Mouse (Mus musculus) CH12.LX (cell line): ENCODE data around the gene Alad. TPM values are rescaled to one million over a fixed set of nuclear protein-coding genes. Genes with fewer than 3 reads are reported as not detected.

Source experiments
- DNase-seq: peaks from one replicate; pipeline ENCODE4 v3.0.0-alpha.2; 2013; ENCODE audit errors: extremely low read depth
- H3K27ac ChIP-seq: 2 replicates; pipeline ENCODE4 v1.5.1; 2012; ENCODE audit warnings: low read depth, mild to moderate bottlenecking, control low read depth, moderate library complexity; ENCODE audit not compliant: insufficient read depth
- H3K27me3 ChIP-seq: replicated peaks from 2 replicates; pipeline ENCODE3; 2012; ENCODE audit warnings: inconsistent platforms
- H3K36me3 ChIP-seq, 2 experiments: replicated peaks in 1 of 2; 2 replicates each; pipeline versions ENCODE3 to v1.6.1; 2012; ENCODE audit warnings: inconsistent platforms in 1 of 2, low read length in 1 of 2, mild to moderate bottlenecking in 1 of 2, mixed read lengths in 1 of 2, moderate library complexity in 1 of 2; ENCODE audit not compliant: control insufficient read depth in 1 of 2, insufficient read depth in 1 of 2
- H3K4me1 ChIP-seq, 2 experiments: 2 replicates each; pipeline ENCODE4 v1.6.1; 2012; ENCODE audit warnings: inconsistent platforms in 1 of 2, moderate library complexity in 1 of 2; ENCODE audit not compliant: insufficient read depth in 2 of 2, control insufficient read depth in 1 of 2
- H3K4me2 ChIP-seq: 2 replicates; pipeline ENCODE4 v1.6.1; 2012; ENCODE audit warnings: low read depth, mild to moderate bottlenecking, control low read depth; ENCODE audit not compliant: poor library complexity, insufficient read depth, severe bottlenecking
- H3K4me3 ChIP-seq, 3 experiments: fragments of 150-350 bp in 1 of 3; sonication (generic) in 1 of 3; replicated peaks in 1 of 3; 2 replicates each; pipeline versions ENCODE3 to v1.5.1; 2011 to 2012; ENCODE audit warnings: low read depth in 2 of 3, low read length in 2 of 3, mild to moderate bottlenecking in 2 of 3, moderate library complexity in 2 of 3, control low read depth in 1 of 3, improper control_type of control experiment in 1 of 3, inconsistent platforms in 1 of 3, mixed read lengths in 1 of 3; ENCODE audit not compliant: poor library complexity in 1 of 3
- H3K79me2 ChIP-seq: replicated peaks from 2 replicates; pipeline ENCODE4 v1.6.1; 2012; ENCODE audit warnings: mild to moderate bottlenecking, moderate library complexity; ENCODE audit not compliant: control insufficient read depth, poor library complexity, insufficient read depth, severe bottlenecking; ENCODE audit errors: extremely low read depth
- H3K9ac ChIP-seq: 2 replicates; pipeline ENCODE4 v1.6.1; 2012; ENCODE audit warnings: low read depth, mild to moderate bottlenecking, control low read depth, moderate library complexity; ENCODE audit not compliant: insufficient read depth
- H3K9me3 ChIP-seq: replicated peaks from 2 replicates; pipeline ENCODE3; 2012; ENCODE audit warnings: low read length, inconsistent platforms, mixed read lengths
- BHLHE40 ChIP-seq: IDR thresholded peaks from 2 replicates; pipeline ENCODE4 v1.6.1; 2011; ENCODE audit warnings: mild to moderate bottlenecking, low read depth, low read length, improper control_type of control experiment
- CTCF ChIP-seq, 2 experiments: IDR thresholded peaks in 1 of 2; conservative IDR thresholded peaks in 1 of 2; 2 replicates each; pipeline ENCODE4 v1.5.1; 2011 to 2012; ENCODE audit warnings: low read depth in 2 of 2, low read length in 2 of 2, improper control_type of control experiment in 1 of 2, inconsistent platforms in 1 of 2, mild to moderate bottlenecking in 1 of 2, moderate library complexity in 1 of 2
- E2F4 ChIP-seq: IDR thresholded peaks from 2 replicates; pipeline ENCODE4 v1.6.1; 2011; ENCODE audit warnings: low read depth, low read length, improper control_type of control experiment; ENCODE audit not compliant: insufficient replicate concordance
- ELF1 ChIP-seq: IDR thresholded peaks from 2 replicates; pipeline ENCODE4 v1.6.1; 2014; ENCODE audit warnings: low read depth, mild to moderate bottlenecking, inconsistent platforms, low read length, improper control_type of control experiment
- ETS1 ChIP-seq: conservative IDR thresholded peaks from 2 replicates; pipeline ENCODE4 v1.6.1; 2012; ENCODE audit warnings: low read depth, mild to moderate bottlenecking, inconsistent platforms, low read length, improper control_type of control experiment, moderate library complexity
- GABPA ChIP-seq: IDR thresholded peaks from 2 replicates; pipeline ENCODE4 v1.6.1; 2012; ENCODE audit warnings: low read depth, low read length, improper control_type of control experiment, inconsistent platforms; ENCODE audit not compliant: insufficient replicate concordance
- HCFC1 ChIP-seq: IDR thresholded peaks from 2 replicates; pipeline ENCODE4 v1.6.1; 2012; ENCODE audit warnings: low read depth, mild to moderate bottlenecking, inconsistent platforms, low read length, improper control_type of control experiment
- IRF4 ChIP-seq: IDR thresholded peaks from 2 replicates; pipeline ENCODE4 v1.6.1; 2014; ENCODE audit warnings: low read depth, mild to moderate bottlenecking, inconsistent platforms, low read length, improper control_type of control experiment
- JUN ChIP-seq: IDR thresholded peaks from 2 replicates; pipeline ENCODE4 v1.6.1; 2011; ENCODE audit warnings: low read depth, mild to moderate bottlenecking, low read length, improper control_type of control experiment, moderate library complexity; ENCODE audit not compliant: insufficient read depth
- MAFK ChIP-seq: IDR thresholded peaks from 2 replicates; pipeline ENCODE4 v1.6.1; 2011; ENCODE audit warnings: low read length, improper control_type of control experiment; ENCODE audit not compliant: insufficient replicate concordance
- MAZ ChIP-seq: IDR thresholded peaks from 2 replicates; pipeline ENCODE4 v1.6.1; 2012; ENCODE audit warnings: low read depth, mild to moderate bottlenecking, inconsistent platforms, low read length, improper control_type of control experiment, moderate library complexity
- MEF2A ChIP-seq: IDR thresholded peaks from 2 replicates; pipeline ENCODE4 v1.6.1; 2014; ENCODE audit warnings: low read depth, mild to moderate bottlenecking, inconsistent platforms, low read length, improper control_type of control experiment, borderline replicate concordance
- MXI1 ChIP-seq: IDR thresholded peaks from 2 replicates; pipeline ENCODE4 v1.6.1; 2011; ENCODE audit warnings: mild to moderate bottlenecking, low read depth, low read length, improper control_type of control experiment
- MYC ChIP-seq: IDR thresholded peaks from 2 replicates; pipeline ENCODE4 v1.6.1; 2011; ENCODE audit warnings: low read depth, mild to moderate bottlenecking, improper control_type of control experiment, low read length
- NELFE ChIP-seq: IDR thresholded peaks from 2 replicates; pipeline ENCODE4 v1.6.1; 2011; ENCODE audit warnings: low read depth, low read length, improper control_type of control experiment
- SMC3 ChIP-seq: IDR thresholded peaks from 2 replicates; pipeline ENCODE4 v1.6.1; 2011; ENCODE audit warnings: low read depth, low read length, improper control_type of control experiment
- TBP ChIP-seq: conservative IDR thresholded peaks from 2 replicates; pipeline ENCODE4 v1.6.1; 2011; ENCODE audit warnings: low read depth, low read length, improper control_type of control experiment
- TCF12 ChIP-seq: IDR thresholded peaks from 2 replicates; pipeline ENCODE4 v1.6.1; 2014; ENCODE audit warnings: low read depth, mild to moderate bottlenecking, inconsistent platforms, low read length, improper control_type of control experiment
- UBTF ChIP-seq: IDR thresholded peaks from 2 replicates; pipeline ENCODE4 v1.6.1; 2012; ENCODE audit warnings: low read depth, mild to moderate bottlenecking, inconsistent platforms, low read length, improper control_type of control experiment, moderate library complexity
- ZKSCAN1 ChIP-seq: IDR thresholded peaks from 2 replicates; pipeline ENCODE4 v1.6.1; 2012; ENCODE audit warnings: low read depth, inconsistent platforms, low read length, improper control_type of control experiment, borderline replicate concordance
- ZMIZ1 ChIP-seq: IDR thresholded peaks from 2 replicates; pipeline ENCODE4 v1.6.1; 2012; ENCODE audit warnings: low read depth, mild to moderate bottlenecking, inconsistent platforms, low read length, improper control_type of control experiment
- ZNF384 ChIP-seq: IDR thresholded peaks from 2 replicates; pipeline ENCODE4 v1.6.1; 2012; ENCODE audit warnings: low read depth, low read length, improper control_type of control experiment, inconsistent platforms
- dilution Hi-C: fragments of 300-500 bp; cut with MboI; formaldehyde crosslinking; loops from 2 replicates; pipeline ENCODE4 v1.14.3; 2020; ENCODE audit warnings: low sequenced_read_pairs; ENCODE audit not compliant: extremely low pct_unique_long_range_greater_than_20kb, extremely low pct_ligation_motif_present
- in situ Hi-C: fragments of 300-500 bp; cut with MboI; formaldehyde crosslinking; loops from 3 replicates; pipeline ENCODE4 v1.14.3; 2019; ENCODE audit warnings: low sequenced_read_pairs, low pct_ligation_motif_present, low pct_unique_long_range_greater_than_20kb, mixed read lengths
- polyA plus RNA-seq: library from polyadenylated mRNA; unstranded; fragments of >175 nt; gene quantifications from 2 replicates; pipeline ENCODE4 v1.2.1, GENCODE M21; 2012; ENCODE audit warnings: low read depth; ENCODE audit not compliant: insufficient read length
- total RNA-seq, 2 experiments: library from RNA; depleted of rRNA; stranded (reverse); fragments of 300-350 nt in 1 of 2; fragments of >200 nt in 1 of 2; gene quantifications; 2 replicates each; pipeline ENCODE4 v1.2.3; 2012 to 2014

The Alad gene
- total and polyA plus RNA-seq, 3 experiments = 35.1 to 79.0 (median 78.2) TPM

DNA sequence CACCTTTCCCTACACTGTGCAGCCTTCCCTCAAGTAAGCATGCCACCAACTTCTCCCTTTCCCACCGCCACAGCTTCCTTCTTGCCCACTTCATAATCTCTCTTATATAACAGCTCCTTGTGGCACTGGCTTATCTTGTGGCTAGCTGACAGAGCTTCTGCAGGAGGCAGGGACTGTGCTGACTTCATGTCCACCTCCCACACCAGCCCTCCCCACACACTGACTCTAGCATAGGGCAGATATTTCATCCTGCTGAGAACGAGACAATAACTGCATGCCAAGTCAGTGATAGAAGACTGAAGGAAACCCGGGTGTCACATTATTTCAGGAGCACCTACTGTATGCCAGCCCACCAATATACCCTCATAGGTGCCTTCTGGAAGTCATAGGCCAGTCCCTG is 4.2 kb downstream of the Alad start:
- no peak for DNase-seq
- in situ Hi-C loops = loop anchor here (10.0 kb wide), 1 partner anchor 171 kb away; no protein-coding TSS in a partner anchor
- Histone ChIP-seq H3K36me3 (peaks cover 36 to 54% of the 10 kb centered on the region in 2 experiments), H3K9me3 (no peaks in the 10 kb centered on the region), H3K9ac (no peak overlapping the region), H3K27me3 (no peaks in the 10 kb centered on the region), H3K4me3 (no peak overlapping the region), H3K4me1 (peaks cover 9 to 36% of the 10 kb centered on the region in 2 experiments), H3K79me2 (no peaks in the 10 kb centered on the region; the same call in 1 of the 2 replicates), H3K4me2 (no peak overlapping the region), H3K27ac (no peak overlapping the region)
- TF ChIP-seq GABPA = no peak
- no peak for TF ChIP-seq IRF4
- TF ChIP-seq E2F4 = no peak
- no peak for TF ChIP-seq MYC
- no peak for TF ChIP-seq HCFC1
- no peak for TF ChIP-seq JUN
- TF ChIP-seq MXI1 = no peak
- TF ChIP-seq TBP = no peak
- TF ChIP-seq BHLHE40 = no peak
- TF ChIP-seq ZMIZ1 = no peak
- TF ChIP-seq MAFK = no peak
- TF ChIP-seq ZKSCAN1 = no peak
- no peak for TF ChIP-seq ZNF384
- TF ChIP-seq UBTF = no peak
- TF ChIP-seq TCF12 = no peak
- no peak for TF ChIP-seq MEF2A
- dilution Hi-C loops = no loop called here

DNA sequence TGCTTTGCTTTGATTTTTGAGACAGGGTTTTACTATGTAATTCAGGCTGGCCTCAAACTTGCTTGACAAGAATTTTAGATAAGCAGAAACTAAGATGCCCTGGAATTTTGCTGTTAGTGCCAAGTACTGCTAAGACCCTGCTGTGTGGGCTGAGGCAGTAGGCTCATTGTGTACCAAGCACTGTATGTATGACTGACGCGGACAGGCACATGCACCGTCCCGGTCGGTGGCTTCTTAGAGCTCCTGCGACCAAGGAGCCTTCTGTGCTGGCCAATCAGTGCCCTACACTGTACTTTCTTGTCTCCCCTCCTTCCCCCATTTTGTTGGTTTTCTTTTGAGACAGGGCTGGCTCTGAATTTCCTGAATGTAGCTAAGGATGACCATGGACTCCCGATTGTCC is 4.7 kb downstream of the Alad start:
- in situ Hi-C loops (loop anchor here (10.0 kb wide), 1 partner anchor 170 kb away; no protein-coding TSS in a partner anchor), dilution Hi-C loops (no loop called here)
- H3K36me3 ChIP-seq = peaks cover 41 to 59% of the 10 kb centered on the region in 2 experiments
- no peaks in the 10 kb centered on the region for H3K27me3 ChIP-seq
- no peak overlapping the region for H3K4me2 ChIP-seq
- DNase-seq = no peak
- H3K9me3 ChIP-seq = no peaks in the 10 kb centered on the region
- H3K79me2 ChIP-seq = no peaks in the 10 kb centered on the region; the same call in 1 of the 2 replicates
- no peak overlapping the region for H3K27ac ChIP-seq
- no peak overlapping the region for H3K9ac ChIP-seq
- no peak for TF ChIP-seq MAZ
- no peak for TF ChIP-seq SMC3
- no peak for TF ChIP-seq CTCF (conservative IDR thresholded peaks at IDR 0.05 in 1 of 2, IDR thresholded peaks at IDR 0.05 in 1 of 2; ENCODE audit: low read depth in 2 of 2, low read length in 2 of 2)
- TF ChIP-seq MYC = no peak
- TF ChIP-seq ETS1 = no peak
- TF ChIP-seq UBTF = no peak
- no peak for TF ChIP-seq TCF12
- no peak for TF ChIP-seq NELFE
- no peak for TF ChIP-seq ELF1
- H3K4me3 ChIP-seq = no peak overlapping the region
- H3K4me1 ChIP-seq = peaks cover 9 to 35% of the 10 kb centered on the region in 2 experiments
